Mouse (Mus musculus): ENCODE results near the gene Adarb1.

DNA sequence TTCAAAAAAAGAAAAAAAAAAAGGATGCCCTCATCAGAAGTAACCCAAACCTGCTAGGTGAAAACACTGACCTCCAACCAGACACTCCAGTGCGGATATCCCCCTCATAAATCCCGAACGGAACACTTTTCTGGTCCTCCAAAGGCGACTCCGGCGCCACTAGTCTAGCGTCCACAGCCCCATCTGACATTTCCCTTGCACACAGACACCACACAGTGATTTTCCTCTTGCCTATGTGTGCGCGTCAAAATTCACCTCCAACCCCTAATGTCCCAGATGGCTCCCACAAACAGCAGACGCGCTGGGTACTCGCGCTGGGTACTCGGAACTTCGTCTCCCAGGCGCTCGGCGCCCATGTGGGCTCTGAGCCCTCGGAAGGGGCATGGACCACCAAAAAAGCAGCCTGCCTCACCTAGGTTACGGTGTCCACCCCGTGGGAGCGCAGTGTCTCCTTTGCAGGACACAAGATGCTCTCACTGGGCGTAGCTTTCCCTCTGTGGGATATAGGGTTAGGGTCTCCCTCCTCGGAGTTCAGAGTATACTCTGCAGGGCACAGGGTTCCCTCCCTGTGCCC lies 1.3 kb downstream of the Adarb1 start:
- no peak for TF ChIP-seq CTCF (IDR thresholded peaks at IDR 0.05)
- TF ChIP-seq EP300 (IDR thresholded peaks at IDR 0.05), result no peak

All from lung, postnatal 0 days (tissue).